ENCODE assay signal across 20 mouse cellular contexts in the genomic region with DNA sequence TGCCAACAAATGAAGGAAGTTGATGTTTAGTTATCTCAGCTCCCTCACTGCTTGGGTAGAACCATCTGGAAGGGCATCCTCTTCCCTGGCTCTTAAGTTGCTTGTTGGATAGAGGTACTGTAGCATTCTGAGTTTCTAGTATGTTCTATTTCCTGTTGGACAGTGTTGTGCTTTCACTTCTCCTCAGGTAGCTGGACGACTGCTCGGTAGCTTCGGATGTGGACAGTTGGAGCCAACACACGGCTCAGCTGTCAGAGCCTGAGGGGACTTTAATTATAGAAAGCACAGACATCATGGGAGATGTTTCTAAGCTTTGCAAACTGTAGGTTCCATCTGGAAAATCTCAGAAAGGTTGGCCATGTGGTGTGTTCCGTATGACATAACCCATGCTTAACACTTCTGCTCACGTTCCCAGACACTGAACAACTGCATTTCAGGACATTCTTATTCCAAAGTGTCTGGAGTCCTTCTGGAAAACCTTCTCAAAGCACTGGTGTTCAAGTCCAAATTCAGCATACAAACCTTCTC.
A peak's percentile ranks its signal among the peaks of the same experiment; 100 is the strongest.
DNase-seq lines count a peak whose midpoint lies in the region; ATAC-seq lines count a peak whose summit lies in the region.
"Had no signal": no experiment of that assay in that cellular context is flagged by ENCODE, and none has a peak within 500 bp of the region (broad histone marks: within the 10 kb centered on the region; RNA-seq: fewer than 3 reads in every experiment).

No protein-coding gene starts in this region.

- peak; percentile 50; the same call in 1 of the 2 replicates for ATAC-seq in embryonic facial prominence, embryonic 14.5 days (ENCODE audit: low read depth)
- no peak for ATAC-seq in limb, embryonic 11.5 days (ENCODE audit: insufficient number of reproducible peaks, low FRiP score, low TSS enrichment, low read depth)
- ATAC-seq in kidney, embryonic 15.5 days (replicated peaks; ENCODE audit: low FRiP score), result no peak
- ATAC-seq: hindbrain, embryonic 16.5 days; liver, embryonic 12.5 days had no signal

- H3K36me3 ChIP-seq in embryonic facial prominence, embryonic 14.5 days (ENCODE audit: control insufficient read depth, insufficient read depth, low read length), result no peaks in the 10 kb centered on the region
- no peaks in the 10 kb centered on the region for H3K36me3 ChIP-seq in embryonic facial prominence, embryonic 10.5 days (replicated peaks)
- no peaks in the 10 kb centered on the region for H3K36me3 ChIP-seq in limb, embryonic 11.5 days (ENCODE audit: control insufficient read depth, insufficient read depth, low read length)
- H3K36me3 ChIP-seq in limb, embryonic 10.5 days, result no peaks in the 10 kb centered on the region
- no peaks in the 10 kb centered on the region for H3K36me3 ChIP-seq in kidney, embryonic 15.5 days
- H3K36me3 ChIP-seq: heart, embryonic 15.5 days; limb, embryonic 12.5 days; liver, embryonic 12.5 days had no signal

- DNase-seq in embryonic facial prominence, embryonic 14.5 days (ENCODE audit: low spot score), result peak; percentile 51
- no peak for DNase-seq in embryonic facial prominence, embryonic 10.5 days (ENCODE audit: low spot score)
- DNase-seq in limb, embryonic 11.5 days (ENCODE audit: low spot score), result peak; percentile 11
- DNase-seq in limb, embryonic 10.5 days (ENCODE audit: low spot score), result no peak
- DNase-seq in cerebellum, postnatal 10 days, result peak; percentile 50 to 67
- DNase-seq in telencephalon, adult 2 months (ENCODE audit: low read depth, low spot score), result peak; percentile 15
- DNase-seq: adrenal gland, postnatal 25 days; gastrocnemius, adult 2 months; kidney, adult 9 months; kidney, postnatal 25 days; lung, adult 18-20 months; lung, postnatal 10 days; thymus, postnatal 14 days had no signal

- H3K27ac ChIP-seq in embryonic facial prominence, embryonic 14.5 days (replicated peaks; ENCODE audit: low read depth, low read length), result no peak overlapping the region
- no peak overlapping the region for H3K27ac ChIP-seq in embryonic facial prominence, embryonic 10.5 days (replicated peaks)
- no peak overlapping the region for H3K27ac ChIP-seq in limb, embryonic 11.5 days (replicated peaks; ENCODE audit: low read depth, low read length)
- H3K27ac ChIP-seq in limb, embryonic 10.5 days, result no peak overlapping the region
- no peak overlapping the region for H3K27ac ChIP-seq in kidney, embryonic 15.5 days
- H3K27ac ChIP-seq: gastrocnemius, adult 2 months; heart, embryonic 15.5 days; layer of hippocampus, adult 2 months; limb, embryonic 12.5 days; liver, embryonic 12.5 days had no signal

- 60% methylated on average over 6 of the region's 6 CpGs for WGBS in embryonic facial prominence, embryonic 14.5 days
- 87% methylated on average over 6 of the region's 6 CpGs for WGBS in embryonic facial prominence, embryonic 10.5 days
- 84% methylated on average over 6 of the region's 6 CpGs for WGBS in limb, embryonic 11.5 days
- 90% methylated on average over 6 of the region's 6 CpGs for WGBS in limb, embryonic 10.5 days
- 88% methylated on average over 6 of the region's 6 CpGs for WGBS in kidney, embryonic 15.5 days

- H3K4me2 ChIP-seq in embryonic facial prominence, embryonic 14.5 days (ENCODE audit: low read depth, low read length), result no peak overlapping the region
- no peak overlapping the region for H3K4me2 ChIP-seq in limb, embryonic 11.5 days (ENCODE audit: low read depth, severe bottlenecking)
- no peak overlapping the region for H3K4me2 ChIP-seq in kidney, embryonic 15.5 days
- H3K4me2 ChIP-seq: heart, embryonic 15.5 days; limb, embryonic 12.5 days; liver, embryonic 12.5 days; midbrain, embryonic 11.5 days had no signal

- no peaks in the 10 kb centered on the region for H3K4me1 ChIP-seq in embryonic facial prominence, embryonic 14.5 days (ENCODE audit: control insufficient read depth, insufficient read depth, low read length)
- no peaks in the 10 kb centered on the region for H3K4me1 ChIP-seq in embryonic facial prominence, embryonic 10.5 days
- H3K4me1 ChIP-seq in limb, embryonic 11.5 days (ENCODE audit: control insufficient read depth, insufficient read depth, low read length), result no peaks in the 10 kb centered on the region
- no peaks in the 10 kb centered on the region for H3K4me1 ChIP-seq in limb, embryonic 10.5 days
- no peaks in the 10 kb centered on the region for H3K4me1 ChIP-seq in kidney, embryonic 15.5 days
- H3K4me1 ChIP-seq: heart, embryonic 15.5 days; limb, embryonic 12.5 days; liver, embryonic 12.5 days had no signal

- no peaks in the 10 kb centered on the region for H3K9me3 ChIP-seq in embryonic facial prominence, embryonic 14.5 days (ENCODE audit: control insufficient read depth, low read length)
- no peaks in the 10 kb centered on the region for H3K9me3 ChIP-seq in embryonic facial prominence, embryonic 10.5 days
- H3K9me3 ChIP-seq in limb, embryonic 11.5 days (ENCODE audit: control insufficient read depth, low read length), result no peaks in the 10 kb centered on the region
- no peaks in the 10 kb centered on the region for H3K9me3 ChIP-seq in limb, embryonic 10.5 days (replicated peaks)
- H3K9me3 ChIP-seq in kidney, embryonic 15.5 days (replicated peaks), result no peaks in the 10 kb centered on the region
- H3K9me3 ChIP-seq: heart, embryonic 15.5 days; limb, embryonic 12.5 days; liver, embryonic 12.5 days had no signal

- no peak overlapping the region for H3K9ac ChIP-seq in embryonic facial prominence, embryonic 14.5 days (ENCODE audit: low read depth, low read length)
- no peak overlapping the region for H3K9ac ChIP-seq in limb, embryonic 11.5 days (ENCODE audit: low read length)
- H3K9ac ChIP-seq in kidney, embryonic 15.5 days, result no peak overlapping the region
- H3K9ac ChIP-seq: heart, embryonic 15.5 days; limb, embryonic 12.5 days; liver, embryonic 12.5 days had no signal

- H3K4me3 ChIP-seq in embryonic facial prominence, embryonic 14.5 days (ENCODE audit: low read depth, low read length), result no peak overlapping the region
- no peak overlapping the region for H3K4me3 ChIP-seq in embryonic facial prominence, embryonic 10.5 days
- H3K4me3 ChIP-seq in limb, embryonic 11.5 days (ENCODE audit: low read depth, low read length), result no peak overlapping the region
- no peak overlapping the region for H3K4me3 ChIP-seq in limb, embryonic 10.5 days
- H3K4me3 ChIP-seq in kidney, embryonic 15.5 days (replicated peaks), result no peak overlapping the region
- H3K4me3 ChIP-seq: gastrocnemius, adult 2 months; heart, embryonic 15.5 days; layer of hippocampus, adult 2 months; limb, embryonic 12.5 days; liver, embryonic 12.5 days had no signal

- no peaks in the 10 kb centered on the region for H3K27me3 ChIP-seq in embryonic facial prominence, embryonic 14.5 days (replicated peaks; ENCODE audit: control insufficient read depth, insufficient read depth, low read length)
- no peaks in the 10 kb centered on the region for H3K27me3 ChIP-seq in embryonic facial prominence, embryonic 10.5 days (replicated peaks; ENCODE audit: low read depth, poor library complexity, severe bottlenecking)
- no peaks in the 10 kb centered on the region for H3K27me3 ChIP-seq in limb, embryonic 11.5 days (ENCODE audit: control insufficient read depth, insufficient read depth, low read length)
- H3K27me3 ChIP-seq in limb, embryonic 10.5 days (ENCODE audit: low read depth, poor library complexity, severe bottlenecking), result no peaks in the 10 kb centered on the region
- no peaks in the 10 kb centered on the region for H3K27me3 ChIP-seq in kidney, embryonic 15.5 days
- H3K27me3 ChIP-seq: heart, embryonic 15.5 days; limb, embryonic 12.5 days; liver, embryonic 12.5 days had no signal

Comparison
In these comparisons a context has a peak if more than half of its experiments do, and no peak if none do; other contexts are left out.
1. DNase-seq: peak in embryonic facial prominence, embryonic 14.5 days (single experiment), limb, embryonic 11.5 days (single experiment), cerebellum, postnatal 10 days (2 of 2) and telencephalon, adult 2 months (single experiment); none in embryonic facial prominence, embryonic 10.5 days (single experiment) and limb, embryonic 10.5 days (single experiment).